Mouse (Mus musculus) hindbrain, embryonic 14.5 days (tissue): ENCODE results near the gene Vmn1r195. TPM values are rescaled to one million over a fixed set of nuclear protein-coding genes. Genes with fewer than 3 reads are reported as not detected.
"Not testable (repeated sequence)": the region's sequence is repeated elsewhere in the genome, so short reads cannot be mapped to it uniquely, and the experiment has no call there.

Source experiments
- ATAC-seq: fragments of 200-750 bp; cut with Nextera tagmentation; 2 replicates; pipeline ENCODE4 v1.8.0; 2017; ENCODE audit warnings: moderate number of reproducible peaks, mild to moderate bottlenecking, moderate TSS enrichment, moderate library complexity; ENCODE audit not compliant: low FRiP score
- DNase-seq: peaks from one replicate; pipeline ENCODE4 v3.0.0-alpha.2; 2015; ENCODE audit warnings: low spot score
- H3K27ac ChIP-seq: fragments of 300-500 bp; sonication (generic); 2 replicates; pipeline ENCODE4 v1.5.1; 2014; ENCODE audit warnings: mild to moderate bottlenecking, moderate library complexity
- H3K27me3 ChIP-seq: fragments of 300-500 bp; sonication (generic); 2 replicates; pipeline ENCODE4 v1.6.1; 2014; ENCODE audit warnings: mild to moderate bottlenecking, low read length, mixed read lengths; ENCODE audit not compliant: control insufficient read depth, insufficient read depth
- H3K36me3 ChIP-seq: fragments of 300-500 bp; sonication (generic); replicated peaks from 2 replicates; pipeline ENCODE4 v1.6.1; 2014; ENCODE audit not compliant: control insufficient read depth, insufficient read depth
- H3K4me1 ChIP-seq: fragments of 300-500 bp; sonication (generic); replicated peaks from 2 replicates; pipeline ENCODE4 v1.6.1; 2014; ENCODE audit warnings: antibody characterized with exemption, low read length, mixed read lengths; ENCODE audit not compliant: control insufficient read depth, insufficient read depth
- H3K4me2 ChIP-seq: fragments of 300-500 bp; sonication (generic); replicated peaks from 2 replicates; pipeline ENCODE4 v1.6.1; 2014; ENCODE audit warnings: mild to moderate bottlenecking, moderate library complexity
- H3K4me3 ChIP-seq: fragments of 300-500 bp; sonication (generic); replicated peaks from 2 replicates; pipeline ENCODE4 v1.5.1; 2014; ENCODE audit warnings: mild to moderate bottlenecking, low read length
- H3K9ac ChIP-seq: fragments of 300-500 bp; sonication (generic); 2 replicates; pipeline ENCODE4 v1.6.1; 2014
- H3K9me3 ChIP-seq: fragments of 300-500 bp; sonication (generic); 2 replicates; pipeline ENCODE4 v1.6.1; 2016; ENCODE audit warnings: low read length; ENCODE audit not compliant: control insufficient read depth
- WGBS: fragments of 180-500 bp; shearing (Covaris S2); extraction: QIAGEN DNeasy Blood & Tissue Kit; methylation state at CpG from one replicate; pipeline ENCODE4 v1.1.7; 2014; 5-methylcytosine and 5-hydroxymethylcytosine counted together
- polyA plus RNA-seq: library from polyadenylated mRNA; unstranded; fragments of >200 nt; fragmentation: Nextera tagmentation; extraction: Ambion mirVana; gene quantifications from 2 replicates; pipeline ENCODE4 v1.2.1, GENCODE M21; 2014

The Vmn1r195 gene
- polyA plus RNA-seq: not detected in 2 replicates

- ATAC-seq, DNase-seq, H3K4me1 ChIP-seq, H3K9me3 ChIP-seq, H3K36me3 ChIP-seq, H3K27ac ChIP-seq, H3K4me3 ChIP-seq, H3K9ac ChIP-seq, H3K27me3 ChIP-seq, H3K4me2 ChIP-seq: not testable (repeated sequence)
- WGBS: 100% methylated on average over 1 of the region's 1 CpGs
Measured at GRCm38 (mm10) chr13:22270222-22270621, at the start of gene Vmn1r195. Vmn1r195 (plus strand) TSS chr13:22270522.

GRCm38 (mm10) chr13:22223060-22223459 lies 47.3 kb upstream of the Vmn1r195 start, which contains the start of gene Vmn1r193:
Vmn1r193 (minus strand) TSS chr13:22223160.
- DNase-seq, H3K4me1 ChIP-seq, H3K4me2 ChIP-seq: not testable (repeated sequence)

DNA sequence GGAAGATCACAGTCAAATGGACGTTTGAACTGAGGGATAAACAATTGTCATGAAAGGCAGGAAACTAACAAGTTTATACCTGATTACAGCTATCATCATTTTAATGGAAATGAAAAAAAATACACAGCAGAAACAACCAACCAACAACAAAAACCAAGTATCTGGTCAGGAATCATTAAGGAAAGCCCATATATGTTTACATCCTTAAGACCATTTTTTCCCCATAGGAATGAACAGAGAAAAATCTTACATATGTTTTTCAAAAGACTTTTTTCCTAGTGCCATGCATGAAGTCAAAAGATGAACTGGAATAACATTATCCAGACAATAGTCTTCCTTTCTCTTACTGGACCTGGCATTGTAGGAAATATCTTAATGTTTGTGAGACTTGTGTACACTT lies 26.4 kb upstream of the Vmn1r195 start, which contains the start of gene Vmn1r194:
Gene Vmn1r194 (plus strand): TSS at position 301 of the 400 bp plus-strand sequence.
- no peaks in the 10 kb centered on the region for H3K9me3 ChIP-seq
- H3K4me3 ChIP-seq: no peak within 1 kb of the TSS
- H3K4me2 ChIP-seq: no peak within 1 kb of the TSS
- ATAC-seq (no peak), DNase-seq (no peak)
- no peaks in the 10 kb centered on the region for H3K4me1 ChIP-seq
- H3K27ac ChIP-seq: no peak within 1 kb of the TSS
- 65% methylated on average over 1 of the region's 1 CpGs for WGBS
- no peaks in the 10 kb centered on the region for H3K36me3 ChIP-seq
- no peak within 1 kb of the TSS for H3K9ac ChIP-seq
- no peaks in the 10 kb centered on the region for H3K27me3 ChIP-seq

More at GRCm38 (mm10) chr13:22223060-22223459, 47.3 kb upstream of the Vmn1r195 start, which contains the start of gene Vmn1r193:
- not testable (repeated sequence) for H3K9ac ChIP-seq, H3K4me3 ChIP-seq, H3K9me3 ChIP-seq, H3K36me3 ChIP-seq, H3K27me3 ChIP-seq, ATAC-seq, H3K27ac ChIP-seq
- 74% methylated on average over 1 of the region's 1 CpGs for WGBS

DNA sequence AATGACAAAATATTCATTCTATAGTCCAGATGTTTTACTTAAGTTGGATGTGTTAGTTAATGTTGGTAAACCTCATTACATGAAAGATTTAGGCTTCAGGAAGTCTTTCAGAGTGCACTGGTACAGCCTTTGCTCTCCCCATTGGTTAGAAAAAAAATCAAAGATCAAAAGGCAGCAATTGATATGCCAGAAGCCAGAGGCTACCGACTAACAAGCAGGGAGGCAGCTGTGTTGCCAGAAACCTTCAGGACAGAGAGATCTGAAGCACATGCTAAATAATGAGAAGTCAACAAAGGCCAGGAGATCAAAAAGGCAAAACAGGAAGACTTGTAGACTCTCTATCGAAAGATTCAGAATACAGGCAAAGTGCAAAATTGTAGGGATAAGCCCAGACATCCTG lies 1.4 kb downstream of the Vmn1r195 start:
- no peak overlapping the region for H3K27ac ChIP-seq
- no peaks in the 10 kb centered on the region for H3K9me3 ChIP-seq
- 62% methylated on average over 2 of the region's 2 CpGs for WGBS

GRCm38 (mm10) chr13:22284578-22284977 lies 14.3 kb downstream of the Vmn1r195 start:
- Histone ChIP-seq H3K27ac (no peak overlapping the region), H3K27me3 (no peaks in the 10 kb centered on the region), H3K4me2 (no peak overlapping the region), H3K4me3 (no peak overlapping the region), H3K4me1 (no peaks in the 10 kb centered on the region), H3K36me3 (no peaks in the 10 kb centered on the region), H3K9ac (no peak overlapping the region), H3K9me3 (no peaks in the 10 kb centered on the region)
- no peak for ATAC-seq
- no peak for DNase-seq
- WGBS: 81% methylated on average over 2 of the region's 2 CpGs

More for the DNA sequence above, 1.4 kb downstream of the Vmn1r195 start:
- ATAC-seq (no peak), DNase-seq (peak; percentile 14)
- Histone ChIP-seq H3K4me2 (no peak overlapping the region), H3K27me3 (no peaks in the 10 kb centered on the region), H3K4me3 (no peak overlapping the region), H3K9ac (no peak overlapping the region), H3K36me3 (no peaks in the 10 kb centered on the region), H3K4me1 (no peaks in the 10 kb centered on the region)

GRCm38 (mm10) chr13:22289620-22290019 lies 19.3 kb downstream of the Vmn1r195 start, which contains the start of gene Vmn1r196:
Vmn1r196 (plus strand) TSS chr13:22289920.
- Histone ChIP-seq H3K9ac (no peak within 1 kb of the TSS), H3K4me1 (no peaks in the 10 kb centered on the region), H3K27me3 (no peaks in the 10 kb centered on the region), H3K36me3 (no peaks in the 10 kb centered on the region), H3K9me3 (no peaks in the 10 kb centered on the region), H3K4me3 (no peak within 1 kb of the TSS), H3K27ac (no peak within 1 kb of the TSS), H3K4me2 (no peak within 1 kb of the TSS)
- DNase-seq (no peak), ATAC-seq (no peak)
- WGBS: 84% methylated on average over 2 of the region's 2 CpGs

DNA sequence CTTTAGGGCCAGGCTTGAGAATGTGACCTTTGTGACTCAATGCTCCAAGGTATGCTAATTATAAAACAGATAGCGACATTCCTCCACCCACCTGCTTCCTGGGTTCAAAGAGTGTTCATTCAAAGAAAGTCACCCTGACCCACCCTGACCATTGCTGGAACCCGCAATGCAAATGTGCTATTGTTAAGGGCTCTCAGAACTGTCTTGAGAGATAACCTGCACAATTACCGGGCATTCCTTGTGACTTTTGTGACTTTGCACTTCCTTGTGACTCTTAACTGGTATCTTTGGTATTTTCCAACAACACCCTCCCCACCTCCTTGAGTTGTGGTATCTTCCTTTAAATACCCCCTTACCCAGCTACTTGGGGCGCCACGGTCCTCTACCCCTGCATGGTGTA lies 37.8 kb downstream of the Vmn1r195 start:
- H3K4me1 ChIP-seq, H3K36me3 ChIP-seq, H3K27ac ChIP-seq, H3K4me3 ChIP-seq, H3K9me3 ChIP-seq, ATAC-seq, H3K27me3 ChIP-seq, DNase-seq, H3K9ac ChIP-seq, H3K4me2 ChIP-seq: not testable (repeated sequence)
- 94% methylated on average over 5 of the region's 5 CpGs for WGBS

DNA sequence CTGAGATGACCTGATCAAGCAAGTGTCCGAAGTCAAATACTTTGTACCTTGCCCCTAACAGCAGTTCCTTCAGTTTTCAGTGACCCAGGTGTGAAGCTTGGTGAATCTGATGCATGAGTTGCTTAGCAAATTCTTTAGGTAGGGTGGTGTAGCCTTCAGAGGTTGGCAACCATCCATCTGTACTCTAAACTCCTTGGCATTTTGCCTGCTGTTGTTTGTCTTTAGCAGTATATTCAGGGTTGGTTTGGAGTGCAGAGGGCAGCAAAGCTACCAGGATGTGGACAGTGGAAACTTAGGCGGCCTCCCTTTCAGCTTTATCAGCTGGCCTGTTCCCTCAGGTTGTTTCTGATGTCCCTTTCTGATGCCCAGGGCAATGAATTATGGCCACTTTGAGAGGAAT lies 45.0 kb downstream of the Vmn1r195 start:
- H3K4me2 ChIP-seq: no peak overlapping the region
- no peak overlapping the region for H3K9ac ChIP-seq
- no peaks in the 10 kb centered on the region for H3K27me3 ChIP-seq
- WGBS: 91% methylated on average over 2 of the region's 2 CpGs
- no peak overlapping the region for H3K27ac ChIP-seq
- H3K9me3 ChIP-seq: no peaks in the 10 kb centered on the region
- ATAC-seq (no peak), DNase-seq (no peak)
- H3K4me3 ChIP-seq: no peak overlapping the region
- no peaks in the 10 kb centered on the region for H3K36me3 ChIP-seq
- H3K4me1 ChIP-seq: no peaks in the 10 kb centered on the region

- H3K9me3 ChIP-seq: no peaks in the 10 kb centered on the region
- WGBS: 81% methylated on average over 2 of the region's 2 CpGs
- ATAC-seq (no peak), DNase-seq (no peak)
- no peak overlapping the region for H3K27ac ChIP-seq
- no peak overlapping the region for H3K4me3 ChIP-seq
- no peak overlapping the region for H3K4me2 ChIP-seq
- H3K4me1 ChIP-seq: no peaks in the 10 kb centered on the region
- H3K27me3 ChIP-seq: no peaks in the 10 kb centered on the region
- no peak overlapping the region for H3K9ac ChIP-seq
- no peaks in the 10 kb centered on the region for H3K36me3 ChIP-seq
Measured at GRCm38 (mm10) chr13:22317366-22317765, 47.0 kb downstream of the Vmn1r195 start.

DNA sequence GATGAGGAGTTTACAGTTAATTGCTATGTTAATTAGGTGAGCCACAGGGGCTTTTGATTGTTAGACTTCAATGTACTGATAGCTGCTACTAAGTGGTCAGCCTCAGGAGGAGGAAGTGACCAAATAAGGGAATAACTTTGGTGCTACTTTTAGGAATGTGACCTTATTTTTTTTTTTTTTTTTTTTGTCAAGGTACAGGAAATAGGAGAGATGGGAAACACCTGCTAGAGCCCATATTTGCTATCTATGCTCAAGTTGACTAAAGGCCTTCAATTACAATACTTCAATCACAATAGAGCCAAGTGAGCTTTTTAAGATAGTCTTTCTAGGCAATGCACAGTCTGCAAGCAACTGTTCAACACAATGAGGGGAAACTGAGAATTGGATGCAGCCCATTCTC lies 49.8 kb downstream of the Vmn1r195 start:
- Histone ChIP-seq H3K27ac (no peak overlapping the region), H3K27me3 (no peaks in the 10 kb centered on the region), H3K4me2 (no peak overlapping the region), H3K9ac (no peak overlapping the region), H3K36me3 (no peaks in the 10 kb centered on the region), H3K4me3 (no peak overlapping the region), H3K4me1 (no peaks in the 10 kb centered on the region), H3K9me3 (no peaks in the 10 kb centered on the region)
- ATAC-seq (no peak), DNase-seq (no peak)
